Mouse (Mus musculus) T-helper 2 cell (primary cell): ENCODE measurements around the gene Ttbk2.

ENCODE experiments used
- in situ Hi-C: fragments of 300-600 bp; cut with MboI, MseI; formaldehyde crosslinking; loops from one replicate; pipeline ENCODE4 v1.15.1; 2025; ENCODE audit warnings: high pct_unique_total_duplicates

The Ttbk2 gene

GRCm38 (mm10) chr2:120745496-120745895 is 104.9 kb downstream of the Ttbk2 start:
- in situ Hi-C loops: no loop called here

- in situ Hi-C loops: no loop called here
These were observed 118.4 kb downstream of the Ttbk2 start for GRCm38 (mm10) chr2:120731877-120732530.

GRCm38 (mm10) chr2:120731167-120731862 is 119.1 kb downstream of the Ttbk2 start:
- in situ Hi-C loops: no loop called here

DNA sequence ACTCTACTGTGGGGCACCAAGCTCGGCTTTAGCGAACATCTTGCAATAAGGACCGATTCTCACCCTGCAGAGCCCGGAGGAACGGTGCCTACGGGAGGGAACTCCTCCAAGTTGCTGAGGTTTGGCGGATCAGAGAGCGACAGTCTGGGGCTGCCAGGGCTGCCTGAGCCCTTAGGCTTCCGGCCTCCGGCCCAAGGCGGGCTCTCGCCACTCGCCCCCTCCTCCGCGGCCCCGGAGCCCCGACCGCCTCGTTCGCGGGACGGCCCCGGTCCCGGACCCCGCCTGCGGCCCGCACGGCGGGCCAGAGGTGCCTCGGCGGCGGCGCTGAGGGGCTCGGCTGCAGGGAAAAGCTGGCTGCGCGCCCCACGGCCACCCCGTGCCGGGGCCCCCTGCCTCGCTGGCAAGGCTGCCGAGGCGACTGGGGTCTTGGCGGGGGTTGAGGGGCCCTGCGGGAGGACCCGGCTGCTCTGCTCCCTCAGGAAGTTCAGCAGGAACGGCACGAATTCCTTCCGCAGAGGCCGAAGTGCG is 119.7 kb downstream of the Ttbk2 start:
- in situ Hi-C loops: no loop called here

DNA sequence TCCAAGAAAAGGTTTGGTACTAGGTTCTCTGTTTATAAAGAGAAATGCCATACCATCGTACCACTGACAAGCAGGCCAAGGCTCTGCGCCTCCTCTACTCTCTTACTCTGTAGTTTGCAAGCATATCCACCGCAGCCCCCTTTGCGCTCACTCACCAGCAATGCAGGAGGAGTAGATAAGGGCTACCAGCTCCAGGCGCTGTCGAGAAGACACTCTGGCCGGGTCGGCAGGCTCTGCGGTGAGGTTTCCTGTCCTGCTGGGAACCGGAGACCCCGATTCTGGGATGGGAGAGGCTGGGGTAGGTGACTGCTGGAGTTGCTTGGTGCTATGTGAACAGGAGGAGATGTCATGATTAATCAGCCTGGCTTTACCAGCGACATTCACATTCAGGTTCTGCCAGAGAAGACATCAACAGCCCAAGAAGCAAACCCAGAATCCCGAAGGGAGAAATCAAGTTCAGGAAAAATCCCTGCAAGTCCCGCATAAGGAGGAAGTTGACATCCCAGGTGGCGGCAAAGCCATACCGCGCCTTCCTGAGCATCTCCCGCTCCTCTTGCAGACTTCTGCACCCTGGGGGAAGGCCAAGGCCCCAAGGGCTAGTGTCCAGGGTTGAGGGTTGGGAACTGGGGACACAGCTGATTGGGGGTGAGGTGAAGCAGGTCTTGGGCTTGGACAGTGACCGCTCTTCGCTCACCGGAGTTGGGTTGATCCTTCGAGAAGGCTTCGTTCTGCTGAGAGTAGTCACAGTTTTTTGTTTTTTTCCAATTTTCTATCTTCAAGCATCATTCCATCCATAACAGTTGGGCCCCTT is 120.4 kb downstream of the Ttbk2 start:
- in situ Hi-C loops: no loop called here

GRCm38 (mm10) chr2:120724176-120724575 is 126.2 kb downstream of the Ttbk2 start:
- in situ Hi-C loops: no loop called here

DNA sequence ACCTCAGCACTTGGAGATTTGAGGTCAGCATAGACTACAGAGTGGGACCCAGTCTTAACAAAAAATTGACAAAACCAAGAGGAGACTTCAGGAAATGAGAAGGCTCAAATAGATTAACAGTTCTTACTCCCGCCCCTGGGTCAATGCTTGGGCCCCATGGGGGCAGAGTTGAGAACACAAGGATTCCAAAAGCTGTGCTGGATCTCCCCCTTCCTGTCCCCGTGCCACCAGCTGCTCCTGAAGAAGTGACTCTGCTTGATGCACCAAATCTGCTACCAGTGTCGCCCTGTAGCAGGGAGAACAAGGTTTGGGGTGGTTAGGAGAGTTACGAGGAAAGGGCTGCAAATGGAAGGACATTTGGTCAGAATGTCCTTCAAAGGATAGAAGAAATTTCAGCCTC is 126.8 kb downstream of the Ttbk2 start:
- in situ Hi-C loops: no loop called here

- in situ Hi-C loops: no loop called here
These were observed 127.9 kb downstream of the Ttbk2 start for GRCm38 (mm10) chr2:120722491-120722890.

GRCm38 (mm10) chr2:120721911-120722310 is 128.5 kb downstream of the Ttbk2 start:
- in situ Hi-C loops: no loop called here

- in situ Hi-C loops: no loop called here
These were observed 129.6 kb downstream of the Ttbk2 start for GRCm38 (mm10) chr2:120720821-120721220.

DNA sequence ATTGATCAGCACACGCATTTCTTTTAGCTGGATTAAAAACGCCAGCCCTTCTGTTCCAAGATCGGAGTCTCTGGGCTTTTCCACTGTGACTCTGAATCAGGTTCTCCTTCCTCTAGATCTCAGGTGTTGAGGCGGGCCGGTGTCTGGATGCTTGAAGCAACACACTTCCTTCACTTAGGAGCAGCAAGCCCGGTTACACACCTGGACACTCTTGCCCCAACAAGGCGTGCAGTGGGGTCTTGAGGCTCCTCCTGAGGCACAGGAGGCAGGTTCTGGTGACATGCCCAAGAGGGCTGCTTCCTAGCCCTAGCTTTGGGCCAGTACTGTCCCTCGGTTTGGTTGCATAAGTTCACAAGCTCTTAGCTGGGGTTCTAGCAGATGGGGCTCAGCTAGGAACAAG is 131.9 kb downstream of the Ttbk2 start:
- in situ Hi-C loops: no loop called here

GRCm38 (mm10) chr2:120713441-120713840 is 137.0 kb downstream of the Ttbk2 start:
- in situ Hi-C loops: no loop called here

- in situ Hi-C loops: no loop called here
These were observed 139.5 kb downstream of the Ttbk2 start for GRCm38 (mm10) chr2:120710948-120711347.

GRCm38 (mm10) chr2:120710154-120710553 is 140.2 kb downstream of the Ttbk2 start:
- in situ Hi-C loops: no loop called here

DNA sequence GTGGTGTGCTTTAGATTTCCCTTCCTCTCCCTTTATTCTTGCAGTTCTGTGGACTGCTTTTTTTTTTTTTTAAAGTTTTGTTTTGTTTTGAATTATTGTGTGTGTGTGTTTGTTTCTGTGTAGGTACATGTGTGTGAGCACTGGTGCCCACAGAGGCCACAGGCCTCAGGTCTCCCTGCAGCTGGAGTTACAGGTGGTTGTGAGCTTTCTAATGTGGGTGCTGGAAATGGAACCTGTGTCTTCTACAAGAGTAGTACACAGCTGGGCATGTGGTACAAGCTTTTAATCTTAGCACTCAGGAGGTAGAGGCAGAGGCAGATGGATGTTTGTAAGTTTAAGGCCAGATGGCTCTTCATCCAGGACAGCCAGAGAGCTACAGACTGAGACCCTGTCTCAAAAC is 143.4 kb downstream of the Ttbk2 start:
- in situ Hi-C loops: loop anchor here (10.0 kb wide), 1 partner anchor 1182 kb away; no protein-coding TSS in a partner anchor

- in situ Hi-C loops: loop anchor here (10.0 kb wide), 1 partner anchor 1178 kb away; no protein-coding TSS in a partner anchor
These were observed 147.7 kb downstream of the Ttbk2 start for GRCm38 (mm10) chr2:120702675-120703074.

DNA sequence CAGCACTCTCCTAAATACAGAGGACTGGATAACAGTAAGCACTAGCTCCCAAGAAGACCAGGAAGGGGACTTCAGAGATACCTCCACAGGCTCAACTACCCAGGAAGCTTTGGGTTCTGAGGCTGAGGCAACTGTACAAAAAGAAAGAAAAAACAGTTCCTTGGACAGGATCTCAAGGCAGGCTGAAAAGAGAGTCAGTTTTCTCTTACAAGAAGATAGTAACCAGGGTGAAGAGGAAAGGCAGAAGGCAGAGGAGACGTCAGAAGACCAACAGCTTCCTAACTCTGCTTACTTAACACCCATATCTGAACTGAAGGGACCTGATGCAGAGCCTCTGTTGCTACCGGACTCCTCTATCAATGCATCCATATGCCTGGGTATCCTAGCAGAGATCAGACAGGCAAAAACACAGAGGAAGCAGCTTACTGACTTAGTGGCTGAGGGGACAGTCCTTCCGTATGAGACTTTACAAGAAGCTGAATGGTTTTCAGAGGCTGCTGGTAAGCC is 150.0 kb downstream of the Ttbk2 start:
- in situ Hi-C loops: loop anchor here (10.0 kb wide), 1 partner anchor 1176 kb away; no protein-coding TSS in a partner anchor

- in situ Hi-C loops: loop anchor here (5.0 to 10.0 kb wide), 2 partner anchors 393 to 405 kb away; no protein-coding TSS in a partner anchor
These were observed 152.6 kb downstream of the Ttbk2 start for GRCm38 (mm10) chr2:120697767-120698166.
